Mouse (Mus musculus) spleen, postnatal 14 days (tissue): Measurements from ENCODE around the gene Cttn.

Experiments
- DNase-seq, 2 experiments: peaks; one replicate each; pipeline ENCODE4 v3.0.0; 2021 to 2022; ENCODE audit warnings: low spot score in 2 of 2

Cttn gene

GRCm38 (mm10) chr7:144449637-144450570 lies 20.9 kb downstream of the Cttn start:
- no peak for DNase-seq

- no peak for DNase-seq
These were observed 22.6 kb downstream of the Cttn start for GRCm38 (mm10) chr7:144448186-144448585.

GRCm38 (mm10) chr7:144447146-144447545 lies 23.7 kb downstream of the Cttn start:
- DNase-seq: peak in 1 of 2 experiments; percentile 10

- DNase-seq: peak; percentile 19 to 25
These were observed 26.0 kb downstream of the Cttn start for GRCm38 (mm10) chr7:144444788-144445187.

- DNase-seq: no peak
These were observed 28.8 kb downstream of the Cttn start for GRCm38 (mm10) chr7:144441976-144442375.

- DNase-seq: no peak
These were observed 29.3 kb downstream of the Cttn start for GRCm38 (mm10) chr7:144441466-144441865.

- no peak for DNase-seq
These were observed 32.0 kb downstream of the Cttn start for GRCm38 (mm10) chr7:144438811-144439210.

GRCm38 (mm10) chr7:144432920-144433319 lies 37.9 kb downstream of the Cttn start:
- no peak for DNase-seq

- no peak for DNase-seq
These were observed 43.3 kb downstream of the Cttn start for GRCm38 (mm10) chr7:144427460-144427859.

- no peak for DNase-seq
These were observed 44.2 kb downstream of the Cttn start for GRCm38 (mm10) chr7:144426594-144426993.

GRCm38 (mm10) chr7:144425953-144426352 lies 44.9 kb downstream of the Cttn start:
- DNase-seq: peak in 1 of 2 experiments; percentile 28

- DNase-seq: no peak
These were observed 49.3 kb downstream of the Cttn start for GRCm38 (mm10) chr7:144421478-144421877.

- DNase-seq: no peak
These were observed 50.3 kb downstream of the Cttn start for GRCm38 (mm10) chr7:144420552-144420951.

- no peak for DNase-seq
These were observed 53.0 kb downstream of the Cttn start for GRCm38 (mm10) chr7:144417644-144418343.

GRCm38 (mm10) chr7:144417234-144417633 lies 53.6 kb downstream of the Cttn start:
- DNase-seq: no peak

- no peak for DNase-seq
These were observed 55.0 kb downstream of the Cttn start for GRCm38 (mm10) chr7:144415795-144416194.

GRCm38 (mm10) chr7:144414632-144415031 lies 56.2 kb downstream of the Cttn start:
- no peak for DNase-seq

GRCm38 (mm10) chr7:144411967-144412906 lies 58.6 kb downstream of the Cttn start:
- DNase-seq: no peak

GRCm38 (mm10) chr7:144409682-144410081 lies 61.1 kb downstream of the Cttn start:
- DNase-seq: no peak

GRCm38 (mm10) chr7:144408464-144409000 lies 62.3 kb downstream of the Cttn start:
- no peak for DNase-seq

- DNase-seq: no peak
These were observed 63.1 kb downstream of the Cttn start for GRCm38 (mm10) chr7:144407675-144408074.
